Mouse (Mus musculus) embryonic facial prominence, embryonic 12.5 days (tissue): ENCODE measurements around the gene Camk1d. TPM values are rescaled to one million over a fixed set of nuclear protein-coding genes. Genes with fewer than 3 reads are reported as not detected.
"Not testable (repeated sequence)": the region's sequence is repeated elsewhere in the genome, so short reads cannot be mapped to it uniquely, and the experiment has no call there.

Source experiments
- ATAC-seq: fragments of 200-750 bp; cut with Nextera tagmentation; 2 replicates; pipeline ENCODE4 v1.8.0; 2017; ENCODE audit not compliant: insufficient number of reproducible peaks, insufficient read depth, low FRiP score, low TSS enrichment
- H3K27ac ChIP-seq: fragments of 300-500 bp; sonication (generic); 2 replicates; pipeline ENCODE4 v1.5.1; 2016; ENCODE audit warnings: mild to moderate bottlenecking
- H3K27me3 ChIP-seq: fragments of 300-500 bp; sonication (generic); 2 replicates; pipeline ENCODE4 v1.6.1; 2016; ENCODE audit warnings: mild to moderate bottlenecking, moderate library complexity
- H3K36me3 ChIP-seq: fragments of 300-500 bp; sonication (generic); 2 replicates; pipeline ENCODE4 v1.6.1; 2016; ENCODE audit warnings: mild to moderate bottlenecking
- H3K4me1 ChIP-seq: fragments of 300-500 bp; sonication (generic); 2 replicates; pipeline ENCODE4 v1.6.1; 2016
- H3K4me2 ChIP-seq: fragments of 300-500 bp; sonication (generic); replicated peaks from 2 replicates; pipeline ENCODE4 v1.6.1; 2016; ENCODE audit warnings: mild to moderate bottlenecking, moderate library complexity
- H3K4me3 ChIP-seq: fragments of 300-500 bp; sonication (generic); 2 replicates; pipeline ENCODE4 v1.5.1; 2016; ENCODE audit warnings: mild to moderate bottlenecking
- H3K9ac ChIP-seq: fragments of 300-500 bp; sonication (generic); 2 replicates; pipeline ENCODE4 v1.6.1; 2016; ENCODE audit warnings: mild to moderate bottlenecking, moderate library complexity
- H3K9me3 ChIP-seq: fragments of 300-500 bp; sonication (generic); 2 replicates; pipeline ENCODE4 v1.6.1; 2016; ENCODE audit warnings: mild to moderate bottlenecking, moderate library complexity
- WGBS: fragments of 180-500 bp; shearing (Covaris S2); methylation state at CpG from one replicate; pipeline ENCODE4 v1.1.7; 2016; 5-methylcytosine and 5-hydroxymethylcytosine counted together
- polyA plus RNA-seq: library from polyadenylated mRNA; unstranded; fragments of >200 nt; fragmentation: Nextera tagmentation; extraction: Ambion mirVana; gene quantifications from 2 replicates; pipeline ENCODE4 v1.2.1, GENCODE M21; 2016

Camk1d gene
- polyA plus RNA-seq, 1 experiment from 2014 or later, result 3.4 TPM

GRCm38 (mm10) chr2:5295098-5295497 lies 419.2 kb downstream of the Camk1d start:
- Histone ChIP-seq H3K36me3 (no peaks in the 10 kb centered on the region), H3K4me1 (no peaks in the 10 kb centered on the region), H3K4me3 (no peak overlapping the region), H3K9me3 (no peaks in the 10 kb centered on the region), H3K9ac (no peak overlapping the region), H3K27me3 (no peaks in the 10 kb centered on the region), H3K4me2 (no peak overlapping the region), H3K27ac (no peak overlapping the region)
- ATAC-seq, result no peak

GRCm38 (mm10) chr2:5294451-5294850 lies 419.9 kb downstream of the Camk1d start:
- 64% methylated on average over 5 of the region's 5 CpGs for WGBS
- Histone ChIP-seq H3K4me1 (no peaks in the 10 kb centered on the region), H3K4me2 (no peak overlapping the region), H3K27me3 (no peaks in the 10 kb centered on the region), H3K36me3 (no peaks in the 10 kb centered on the region), H3K9ac (no peak overlapping the region), H3K9me3 (no peaks in the 10 kb centered on the region), H3K4me3 (no peak overlapping the region), H3K27ac (no peak overlapping the region)
- no peak for ATAC-seq

- Histone ChIP-seq H3K27me3 (no peaks in the 10 kb centered on the region), H3K27ac (no peak overlapping the region), H3K4me2 (no peak overlapping the region), H3K9me3 (no peaks in the 10 kb centered on the region), H3K9ac (no peak overlapping the region), H3K4me3 (no peak overlapping the region), H3K36me3 (no peaks in the 10 kb centered on the region), H3K4me1 (no peaks in the 10 kb centered on the region)
- no peak for ATAC-seq
- WGBS, result 74% methylated on average over 4 of the region's 4 CpGs
Observed at GRCm38 (mm10) chr2:5288593-5288992, 425.7 kb downstream of the Camk1d start.

- Histone ChIP-seq H3K4me1 (no peaks in the 10 kb centered on the region), H3K4me3 (no peak overlapping the region), H3K9me3 (no peaks in the 10 kb centered on the region), H3K9ac (no peak overlapping the region), H3K4me2 (no peak overlapping the region), H3K27me3 (no peaks in the 10 kb centered on the region), H3K27ac (no peak overlapping the region), H3K36me3 (no peaks in the 10 kb centered on the region)
- WGBS, result 89% methylated on average over 3 of the region's 3 CpGs
- no peak for ATAC-seq
Observed at GRCm38 (mm10) chr2:5287044-5287380, 427.3 kb downstream of the Camk1d start.

GRCm38 (mm10) chr2:5286189-5287043 lies 427.9 kb downstream of the Camk1d start:
- peak; percentile 47; the same call in 1 of the 2 replicates for ATAC-seq
- H3K4me2 ChIP-seq, result no peak overlapping the region
- H3K27ac ChIP-seq, result no peak overlapping the region
- H3K9me3 ChIP-seq, result no peaks in the 10 kb centered on the region
- H3K9ac ChIP-seq, result no peak overlapping the region
- H3K4me1 ChIP-seq, result no peaks in the 10 kb centered on the region
- H3K27me3 ChIP-seq, result no peaks in the 10 kb centered on the region
- no peaks in the 10 kb centered on the region for H3K36me3 ChIP-seq
- WGBS, result 81% methylated on average over 5 of the region's 5 CpGs
- no peak overlapping the region for H3K4me3 ChIP-seq

- H3K4me1 ChIP-seq, result no peaks in the 10 kb centered on the region
- H3K4me3 ChIP-seq, result no peak overlapping the region
- H3K4me2 ChIP-seq, result no peak overlapping the region
- no peak overlapping the region for H3K27ac ChIP-seq
- H3K9me3 ChIP-seq, result no peaks in the 10 kb centered on the region
- 83% methylated on average over 5 of the region's 5 CpGs for WGBS
- no peak for ATAC-seq
- no peaks in the 10 kb centered on the region for H3K36me3 ChIP-seq
- H3K27me3 ChIP-seq, result no peaks in the 10 kb centered on the region
- no peak overlapping the region for H3K9ac ChIP-seq
Observed at GRCm38 (mm10) chr2:5284351-5284750, 430.0 kb downstream of the Camk1d start.

GRCm38 (mm10) chr2:5282623-5283022 lies 431.7 kb downstream of the Camk1d start:
- Histone ChIP-seq H3K9ac (no peak overlapping the region), H3K9me3 (no peaks in the 10 kb centered on the region), H3K27ac (no peak overlapping the region), H3K4me2 (no peak overlapping the region), H3K27me3 (no peaks in the 10 kb centered on the region), H3K36me3 (no peaks in the 10 kb centered on the region), H3K4me1 (no peaks in the 10 kb centered on the region), H3K4me3 (no peak overlapping the region)
- WGBS, result 86% methylated on average over 4 of the region's 4 CpGs
- ATAC-seq, result no peak

- no peak for ATAC-seq
- Histone ChIP-seq H3K27ac (no peak overlapping the region), H3K4me2 (no peak overlapping the region), H3K9me3 (no peaks in the 10 kb centered on the region), H3K4me3 (no peak overlapping the region), H3K9ac (no peak overlapping the region), H3K36me3 (no peaks in the 10 kb centered on the region), H3K4me1 (no peaks in the 10 kb centered on the region), H3K27me3 (no peaks in the 10 kb centered on the region)
- 54% methylated on average over 2 of the region's 2 CpGs for WGBS
Observed at GRCm38 (mm10) chr2:5267980-5268379, 446.3 kb downstream of the Camk1d start.

GRCm38 (mm10) chr2:5262279-5262678 lies 452.0 kb downstream of the Camk1d start:
- Histone ChIP-seq H3K36me3 (no peaks in the 10 kb centered on the region), H3K27me3 (no peaks in the 10 kb centered on the region), H3K9ac (no peak overlapping the region), H3K4me2 (no peak overlapping the region), H3K4me3 (no peak overlapping the region), H3K9me3 (no peaks in the 10 kb centered on the region), H3K27ac (no peak overlapping the region), H3K4me1 (no peaks in the 10 kb centered on the region)
- no peak for ATAC-seq
- WGBS, result 91% methylated on average over 2 of the region's 2 CpGs

- Histone ChIP-seq H3K9me3 (no peaks in the 10 kb centered on the region), H3K27me3 (no peaks in the 10 kb centered on the region), H3K4me3 (no peak overlapping the region), H3K4me1 (no peaks in the 10 kb centered on the region), H3K36me3 (no peaks in the 10 kb centered on the region), H3K4me2 (no peak overlapping the region), H3K9ac (no peak overlapping the region), H3K27ac (no peak overlapping the region)
- 88% methylated on average over 3 of the region's 3 CpGs for WGBS
- ATAC-seq, result no peak
Observed at GRCm38 (mm10) chr2:5258250-5258649, 456.1 kb downstream of the Camk1d start.

- no peak overlapping the region for H3K4me3 ChIP-seq
- 68% methylated on average over 12 of the region's 12 CpGs for WGBS
Observed at GRCm38 (mm10) chr2:5249969-5250368, 464.3 kb downstream of the Camk1d start.

GRCm38 (mm10) chr2:5249199-5249598 lies 465.1 kb downstream of the Camk1d start:
- WGBS, result 89% methylated on average over 6 of the region's 6 CpGs

More at GRCm38 (mm10) chr2:5249969-5250368, 464.3 kb downstream of the Camk1d start:
- Histone ChIP-seq H3K27ac (no peak overlapping the region), H3K36me3 (no peaks in the 10 kb centered on the region), H3K9me3 (no peaks in the 10 kb centered on the region), H3K4me2 (no peak overlapping the region), H3K27me3 (no peaks in the 10 kb centered on the region), H3K9ac (no peak overlapping the region), H3K4me1 (no peaks in the 10 kb centered on the region)
- ATAC-seq, result no peak

More at GRCm38 (mm10) chr2:5249199-5249598, 465.1 kb downstream of the Camk1d start:
- not testable (repeated sequence) for H3K4me2 ChIP-seq, H3K27ac ChIP-seq, H3K4me1 ChIP-seq, H3K9ac ChIP-seq, H3K36me3 ChIP-seq, H3K27me3 ChIP-seq, H3K9me3 ChIP-seq, H3K4me3 ChIP-seq, ATAC-seq
